Mouse (Mus musculus) ES-Bruce4 (cell line): ENCODE results near the gene Slc25a4. TPM values are rescaled to one million over a fixed set of nuclear protein-coding genes. Genes with fewer than 3 reads are reported as not detected.
A peak's percentile ranks its signal among the peaks of the same experiment; 100 is the strongest.

ENCODE experiments used
- H3K27ac ChIP-seq: 2 replicates; pipeline ENCODE4 v1.5.1; 2012; ENCODE audit warnings: low read length, inconsistent platforms; ENCODE audit not compliant: insufficient read depth
- H3K27me3 ChIP-seq: 2 replicates; pipeline ENCODE4 v1.6.1; 2012; ENCODE audit warnings: mild to moderate bottlenecking, low read length, inconsistent platforms; ENCODE audit not compliant: control insufficient read depth, poor library complexity, insufficient read depth, severe bottlenecking
- H3K36me3 ChIP-seq: 2 replicates; pipeline ENCODE4 v1.6.1; 2012; ENCODE audit warnings: inconsistent platforms, mild to moderate bottlenecking, low read length, moderate library complexity; ENCODE audit not compliant: control insufficient read depth, poor library complexity, insufficient read depth, severe bottlenecking
- H3K4me1 ChIP-seq: one replicate; pipeline ENCODE4 v1.8.1; 2011; ENCODE audit warnings: low read length; ENCODE audit not compliant: control insufficient read depth, insufficient read depth
- H3K4me3 ChIP-seq: 2 replicates; pipeline ENCODE4 v1.5.1; 2011; ENCODE audit warnings: low read depth, mild to moderate bottlenecking, low read length
- H3K9ac ChIP-seq: 2 replicates; pipeline ENCODE4 v1.6.1; 2012; ENCODE audit warnings: low read depth, mild to moderate bottlenecking, inconsistent platforms; ENCODE audit not compliant: poor library complexity, severe bottlenecking
- H3K9me3 ChIP-seq: replicated peaks from 2 replicates; pipeline ENCODE4 v1.6.1; 2012; ENCODE audit warnings: mild to moderate bottlenecking, low read length, inconsistent platforms; ENCODE audit not compliant: control insufficient read depth, poor library complexity, insufficient read depth, severe bottlenecking
- CTCF ChIP-seq: IDR thresholded peaks from one replicate; pipeline ENCODE4 v1.8.1; 2011; ENCODE audit warnings: low read depth, low read length
- EP300 ChIP-seq: IDR thresholded peaks from 2 replicates; pipeline ENCODE4 v1.6.1; 2011; ENCODE audit warnings: low read depth, low read length; ENCODE audit not compliant: insufficient read depth
- POLR2A ChIP-seq: IDR thresholded peaks from one replicate; pipeline ENCODE4 v1.8.1; 2011; ENCODE audit warnings: low read length; ENCODE audit not compliant: insufficient read depth
- polyA plus RNA-seq: library from polyadenylated mRNA; stranded (reverse); fragments of >200 nt; gene quantifications from 2 replicates; pipeline ENCODE4 v1.2.4, GENCODE M21; 2011; ENCODE audit warnings: low read depth; ENCODE audit not compliant: missing spikeins, insufficient read depth, insufficient read length

Slc25a4 gene
- polyA plus RNA-seq, 1 experiment, result 183 TPM

DNA sequence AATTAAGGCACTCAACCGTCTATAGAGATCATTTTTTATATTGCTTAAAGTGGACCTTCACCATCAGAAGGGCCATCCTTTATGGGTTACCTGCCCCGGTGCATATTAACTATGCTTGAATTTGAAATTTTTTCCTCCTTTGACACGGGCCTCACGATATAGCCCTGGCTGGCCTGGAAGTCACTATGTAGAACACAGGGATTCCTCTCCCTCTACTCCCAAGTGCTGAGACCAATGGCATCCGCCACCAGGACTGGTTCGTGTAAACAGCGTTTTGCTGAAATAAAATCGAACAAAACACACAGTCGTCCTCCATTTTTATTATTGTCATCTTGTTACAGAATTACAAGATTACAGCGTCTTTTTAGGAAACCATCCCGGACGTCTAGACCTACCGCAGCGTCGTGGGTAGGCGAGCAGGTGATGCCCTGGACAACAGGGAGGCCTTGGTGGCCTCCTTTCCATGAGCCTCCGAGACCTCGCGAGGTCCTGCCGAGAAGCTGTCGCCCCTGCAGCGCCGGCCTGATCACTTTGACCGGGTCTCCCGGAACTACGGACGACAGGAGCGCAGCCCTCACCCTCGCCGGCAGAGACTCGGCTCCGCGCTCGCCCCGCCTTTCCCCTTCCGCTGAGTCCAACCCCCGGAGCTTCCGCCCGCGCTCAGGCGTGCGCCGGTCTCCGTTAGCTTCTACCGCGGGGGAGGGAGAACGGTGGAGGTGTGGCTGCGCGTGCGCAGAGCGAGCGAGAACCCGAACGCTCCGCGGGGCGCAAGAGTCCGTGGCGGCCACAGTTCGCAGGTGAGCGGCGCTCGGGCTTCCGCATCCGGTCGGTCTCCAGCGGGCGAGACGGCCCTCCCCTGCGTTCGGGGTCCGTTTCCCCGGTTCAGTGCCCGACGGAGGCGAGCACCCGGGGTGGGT, 47.9 kb downstream of the Slc25a4 start:
- peaks cover 3% of the 10 kb centered on the region for H3K4me1 ChIP-seq
- H3K4me3 ChIP-seq, result peak overlapping the region; percentile 93
- H3K9me3 ChIP-seq, result peaks cover 6% of the 10 kb centered on the region; the same call in 1 of the 2 replicates
- TF ChIP-seq CTCF (no peak), EP300 (no peak), POLR2A (peak; percentile 59)
- H3K36me3 ChIP-seq, result no peaks in the 10 kb centered on the region
- peak overlapping the region; percentile 98 for H3K9ac ChIP-seq
- no peaks in the 10 kb centered on the region for H3K27me3 ChIP-seq
- 0 out of 2 replicates have a peak overlapping the region, but pooled peaks have one; percentile 8 for H3K27ac ChIP-seq

Other genes starting within 250 kb of the Slc25a4 start
- 3.6 and 4.8 TPM in 2 replicates for gene 1700029J07Rik, start 236.0 kb downstream of the Slc25a4 start, polyA plus RNA-seq
- 49.2 and 62.4 TPM in 2 replicates for gene Ufsp2, start 235.8 kb downstream of the Slc25a4 start, polyA plus RNA-seq
- 0.39 TPM in 1 of 2 replicates, not detected in the other for gene Lrp2bp, start 212.0 kb downstream of the Slc25a4 start, polyA plus RNA-seq
- gene Ankrd37, start 205.6 kb downstream of the Slc25a4 start, polyA plus RNA-seq, result 6.5 and 8.3 TPM in 2 replicates
- 18.8 and 20.8 TPM in 2 replicates for gene Cfap97, start 59.5 kb downstream of the Slc25a4 start, polyA plus RNA-seq
- gene Snx25, start 59.1 kb downstream of the Slc25a4 start, polyA plus RNA-seq, result 8.6 and 9.3 TPM in 2 replicates
- gene Helt, start 83.4 kb upstream of the Slc25a4 start, polyA plus RNA-seq, result not detected in 2 replicates